Mouse (Mus musculus) cortical plate, adult 2 months (tissue): ENCODE results near the gene Frrs1. TPM values are rescaled to one million over a fixed set of nuclear protein-coding genes. Genes with fewer than 3 reads are reported as not detected.

Experiments
- H3K27ac ChIP-seq: fragments of 200-500 bp; 2 replicates; pipeline ENCODE4 v1.5.1; 2012; ENCODE audit warnings: low read length, control low read depth, inconsistent platforms; ENCODE audit not compliant: insufficient read depth
- H3K4me1 ChIP-seq: fragments of 200-500 bp; 2 replicates; pipeline ENCODE4 v1.6.1; 2011; ENCODE audit warnings: low read length; ENCODE audit not compliant: control insufficient read depth, insufficient read depth
- H3K4me3 ChIP-seq: fragments of 200-500 bp; 2 replicates; pipeline ENCODE4 v1.5.1; 2011; ENCODE audit warnings: mild to moderate bottlenecking, low read length, control low read depth; ENCODE audit not compliant: insufficient read depth
- CTCF ChIP-seq: fragments of 200-500 bp; IDR thresholded peaks from 2 replicates; pipeline ENCODE4 v1.5.1; 2011; ENCODE audit warnings: mild to moderate bottlenecking, control low read depth, low read length; ENCODE audit not compliant: insufficient read depth; ENCODE audit errors: extremely low read depth
- POLR2A ChIP-seq: fragments of 200-500 bp; IDR thresholded peaks from 2 replicates; pipeline ENCODE4 v1.6.1; 2011; ENCODE audit warnings: mild to moderate bottlenecking, low read length, control low read depth; ENCODE audit not compliant: insufficient read depth; ENCODE audit errors: extremely low read depth
- polyA plus RNA-seq: library from polyadenylated mRNA; depleted of rRNA; stranded (reverse); fragments of >200 nt; gene quantifications from 2 replicates; pipeline ENCODE4 v1.2.3, GENCODE M21; 2012; rRNA removed

The Frrs1 gene
- polyA plus RNA-seq, 1 experiment, result 1.7 TPM

DNA sequence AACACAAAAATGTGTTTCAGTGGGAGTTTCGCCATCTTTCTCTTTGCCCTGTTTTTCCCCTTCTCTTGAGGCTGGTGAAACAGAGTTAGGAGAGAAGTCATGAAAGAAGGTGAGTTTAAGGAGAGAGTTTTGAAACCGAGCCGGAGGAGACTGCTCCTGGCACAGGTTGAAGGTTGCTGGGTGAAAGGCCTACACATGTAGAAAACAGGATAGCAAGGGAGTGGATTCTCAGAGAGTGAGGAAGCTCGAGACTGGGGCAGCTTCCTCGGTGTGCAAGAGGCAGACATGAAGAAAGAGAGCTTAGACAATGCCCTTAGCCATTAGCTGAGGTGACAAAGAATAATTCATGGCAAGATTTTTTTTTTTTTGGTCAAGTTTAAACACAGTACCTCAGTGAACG lies 94.1 kb downstream of the Frrs1 start:
- H3K4me3 ChIP-seq, result no peak overlapping the region
- TF ChIP-seq CTCF, result no peak
- no peak for TF ChIP-seq POLR2A
- peak overlapping the region; percentile 53 for H3K27ac ChIP-seq

DNA sequence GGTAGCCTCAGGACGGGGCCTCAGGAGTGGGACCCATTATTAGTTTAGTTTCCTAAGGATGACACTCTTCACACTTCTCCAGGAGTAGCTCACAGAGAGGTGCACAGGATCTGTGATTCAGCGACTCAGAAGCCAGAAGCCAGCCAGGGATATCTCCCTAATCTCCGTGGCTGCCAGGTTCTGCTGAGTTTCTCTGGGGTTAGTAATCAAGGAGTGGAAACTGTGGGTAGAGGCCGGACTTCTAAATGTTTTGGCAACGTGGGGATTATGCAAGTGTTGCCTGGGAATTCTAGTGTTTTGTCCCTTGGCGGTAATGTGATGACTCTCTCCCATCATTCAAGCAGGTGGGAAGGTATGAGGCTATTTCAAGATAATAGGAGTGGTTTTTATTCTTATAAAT lies 95.8 kb downstream of the Frrs1 start:
- H3K27ac ChIP-seq, result peak overlapping the region; percentile 77
- no peak for TF ChIP-seq CTCF
- TF ChIP-seq POLR2A, result no peak

More for the DNA sequence above, 94.1 kb downstream of the Frrs1 start:
- H3K4me1 ChIP-seq, result no peaks in the 10 kb centered on the region; the same call in 1 of the 2 replicates

More for the DNA sequence above, 95.8 kb downstream of the Frrs1 start:
- H3K4me1 ChIP-seq, result no peaks in the 10 kb centered on the region; the same call in 1 of the 2 replicates
- no peak overlapping the region for H3K4me3 ChIP-seq

Other genes with a start within 250 kb of the Frrs1 start
- gene Trmt13, start 244.9 kb upstream of the Frrs1 start, polyA plus RNA-seq, result 19.5 and 22.9 TPM in 2 replicates
- 45.0 and 48.1 TPM in 2 replicates for gene Mfsd14a, start 196.8 kb upstream of the Frrs1 start, polyA plus RNA-seq
- gene Gm43191, start 178.2 kb upstream of the Frrs1 start, polyA plus RNA-seq, result not detected in 2 replicates
- gene Slc35a3, start 146.6 kb upstream of the Frrs1 start, polyA plus RNA-seq, result 11.9 and 12.2 TPM in 2 replicates
- 16.3 and 16.7 TPM in 2 replicates for gene Agl, start 51.3 kb upstream of the Frrs1 start, polyA plus RNA-seq
- not detected in 2 replicates for gene 4930455H04Rik, start 108.8 kb downstream of the Frrs1 start, polyA plus RNA-seq
- 9.4 and 10.5 TPM in 2 replicates for gene Palmd, start 109.5 kb downstream of the Frrs1 start, polyA plus RNA-seq